Mouse (Mus musculus): ENCODE results near the gene Gpr180. TPM values are rescaled to one million over a fixed set of nuclear protein-coding genes. Genes with fewer than 3 reads are reported as not detected.

Gpr180 gene
- polyA plus RNA-seq, 1 experiment: 3.2 TPM

DNA sequence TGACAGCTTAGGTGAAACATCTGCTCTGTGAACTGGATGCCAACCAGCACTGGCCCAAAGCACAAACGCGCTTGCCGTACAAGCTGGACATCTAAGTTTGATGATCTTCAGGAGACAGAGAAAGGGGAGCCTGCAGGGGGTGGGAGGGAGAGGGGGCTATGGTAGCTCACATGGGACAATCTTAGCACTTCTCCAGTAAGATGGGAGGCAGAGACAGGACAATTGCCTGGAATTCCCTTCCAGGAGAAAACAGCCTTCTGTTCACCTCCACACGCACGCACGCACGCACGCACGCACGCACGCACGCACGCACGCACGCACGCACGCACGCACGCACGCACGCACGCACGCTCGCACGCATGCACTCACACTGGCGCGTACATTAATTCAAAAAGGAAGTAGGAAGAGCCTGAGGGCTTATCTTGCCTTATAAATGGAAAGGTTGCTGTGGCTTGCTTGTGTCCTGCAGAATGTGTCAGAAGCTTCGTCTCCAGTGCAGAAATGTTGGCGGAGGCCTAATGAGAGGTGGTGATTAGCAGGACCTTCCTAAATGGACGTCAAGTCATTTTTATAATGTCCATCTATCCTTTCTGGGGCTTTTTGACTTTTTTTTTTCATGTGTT is 38.2 kb downstream of the Gpr180 start:
- Histone ChIP-seq H3K4me3 (replicated peaks) (no peak overlapping the region), H3K9me3 (peaks cover 3% of the 10 kb centered on the region; the same call in 1 of the 2 replicates), H3K36me3 (replicated peaks; ENCODE audit: low read length) (no peaks in the 10 kb centered on the region), H3K4me1 (peaks cover 14% of the 10 kb centered on the region; the same call in 1 of the 2 replicates), H3K27me3 (replicated peaks) (no peaks in the 10 kb centered on the region)
- no peak for TF ChIP-seq FLI1 (IDR thresholded peaks at IDR 0.05; ENCODE audit: low read length)
- TF ChIP-seq GATA1 (IDR thresholded peaks at IDR 0.05; ENCODE audit: borderline replicate concordance, low read length): no peak

DNA sequence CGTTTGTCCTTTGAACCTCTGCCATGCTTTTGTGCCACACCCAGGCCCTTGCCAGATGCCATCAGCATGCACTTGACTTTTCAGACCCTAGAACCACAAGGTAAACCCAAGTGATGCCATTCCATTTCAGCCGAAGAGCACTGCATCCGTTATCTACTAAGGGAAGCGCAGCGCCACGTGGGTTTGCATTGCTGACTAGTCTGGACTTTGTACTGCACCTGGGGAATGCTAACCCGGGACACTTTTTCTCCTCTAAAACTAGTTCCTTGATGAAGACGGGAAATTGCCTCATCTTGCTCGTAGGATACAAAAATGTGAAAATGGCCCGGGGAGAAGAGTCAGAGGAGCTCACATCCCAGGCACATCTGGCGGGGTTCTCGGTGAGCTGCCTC is 38.7 kb downstream of the Gpr180 start:
- Histone ChIP-seq H3K36me3 (replicated peaks; ENCODE audit: low read length) (no peaks in the 10 kb centered on the region), H3K27me3 (replicated peaks) (no peaks in the 10 kb centered on the region), H3K4me1 (peaks cover 19% of the 10 kb centered on the region), H3K9me3 (peaks cover 3% of the 10 kb centered on the region; the same call in 1 of the 2 replicates), H3K4me3 (replicated peaks) (no peak overlapping the region)
- TF ChIP-seq GATA1 (IDR thresholded peaks at IDR 0.05; ENCODE audit: borderline replicate concordance, low read length): no peak
- no peak for TF ChIP-seq FLI1 (IDR thresholded peaks at IDR 0.05; ENCODE audit: low read length)

DNA sequence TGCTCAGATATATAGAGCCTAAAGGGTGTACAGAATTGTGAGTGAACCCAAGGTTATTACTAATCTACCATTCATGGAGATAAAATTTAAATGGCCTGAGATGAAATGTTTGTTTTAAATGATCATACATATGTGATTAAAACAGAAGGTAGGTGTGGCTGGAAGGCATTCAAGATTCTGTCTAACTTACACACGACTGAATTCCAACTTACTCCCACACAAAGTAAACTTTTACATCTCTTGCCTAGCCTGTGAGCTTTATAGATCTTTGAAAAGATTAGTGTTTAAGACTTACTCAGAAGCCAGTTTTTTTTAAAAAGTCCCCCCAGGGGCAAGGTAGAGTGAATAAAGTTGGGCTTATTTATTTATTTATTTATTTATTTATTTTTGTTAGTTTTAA is 42.3 kb downstream of the Gpr180 start:
- Histone ChIP-seq H3K27me3 (replicated peaks) (peaks cover 8% of the 10 kb centered on the region), H3K4me1 (peaks cover 18% of the 10 kb centered on the region), H3K36me3 (replicated peaks; ENCODE audit: low read length) (no peaks in the 10 kb centered on the region), H3K4me3 (replicated peaks) (no peak overlapping the region), H3K9me3 (peaks cover 3% of the 10 kb centered on the region; the same call in 1 of the 2 replicates)
- TF ChIP-seq FLI1 (IDR thresholded peaks at IDR 0.05; ENCODE audit: low read length): no peak
- no peak for TF ChIP-seq GATA1 (IDR thresholded peaks at IDR 0.05; ENCODE audit: borderline replicate concordance, low read length)

DNA sequence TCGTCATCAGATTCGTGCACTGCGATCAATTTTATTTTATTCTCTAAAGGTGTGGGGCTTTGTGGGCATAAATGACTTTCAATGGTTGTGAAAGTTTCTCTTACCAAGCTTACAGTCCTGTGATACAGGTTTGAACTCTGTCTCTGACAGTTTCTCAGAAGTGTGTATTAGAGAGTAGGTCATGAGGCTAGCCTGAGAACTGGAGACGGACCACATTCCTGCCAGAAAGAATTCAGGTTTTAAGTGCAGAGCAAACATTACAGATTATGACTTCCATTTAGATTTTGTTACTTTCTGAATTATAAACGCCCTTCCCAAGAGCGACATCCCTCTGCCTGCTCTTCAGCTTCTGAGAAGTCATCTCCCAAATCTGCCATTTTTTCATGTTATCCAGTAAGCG is 42.7 kb downstream of the Gpr180 start:
- peaks cover 8% of the 10 kb centered on the region for H3K27me3 ChIP-seq (replicated peaks)
- peaks cover 18% of the 10 kb centered on the region for H3K4me1 ChIP-seq
- TF ChIP-seq GATA1 (IDR thresholded peaks at IDR 0.05; ENCODE audit: borderline replicate concordance, low read length) (no peak), FLI1 (IDR thresholded peaks at IDR 0.05; ENCODE audit: low read length) (no peak)
- H3K4me3 ChIP-seq (replicated peaks): peak overlapping the region; percentile 92
- H3K9me3 ChIP-seq: peaks cover 3% of the 10 kb centered on the region; the same call in 1 of the 2 replicates
- H3K36me3 ChIP-seq (replicated peaks; ENCODE audit: low read length): no peaks in the 10 kb centered on the region

DNA sequence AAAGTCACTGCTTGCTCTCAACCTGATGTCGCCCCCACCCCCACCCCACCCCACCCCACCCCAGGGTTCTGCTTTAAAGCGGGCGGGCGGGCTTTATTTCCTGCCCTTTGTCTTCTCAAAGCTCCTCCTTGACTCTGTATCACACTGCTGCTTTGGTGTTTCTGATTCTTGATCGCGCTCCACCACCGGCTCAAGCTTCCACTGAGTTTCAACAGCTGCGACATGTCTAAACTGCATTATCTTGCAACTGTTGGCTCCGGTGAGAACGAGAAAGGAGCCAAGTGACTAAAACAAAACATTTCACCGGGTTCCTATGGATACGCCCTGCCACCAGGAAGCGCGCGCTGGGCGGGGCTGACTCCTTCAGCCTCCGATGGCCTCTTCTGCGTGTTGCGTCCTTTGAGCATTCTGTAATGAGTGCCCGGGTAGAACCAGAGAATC is 43.2 kb downstream of the Gpr180 start:
- TF ChIP-seq GATA1 (IDR thresholded peaks at IDR 0.05; ENCODE audit: borderline replicate concordance, low read length) (no peak), FLI1 (IDR thresholded peaks at IDR 0.05; ENCODE audit: low read length) (no peak)
- no peaks in the 10 kb centered on the region for H3K36me3 ChIP-seq (replicated peaks; ENCODE audit: low read length)

DNA sequence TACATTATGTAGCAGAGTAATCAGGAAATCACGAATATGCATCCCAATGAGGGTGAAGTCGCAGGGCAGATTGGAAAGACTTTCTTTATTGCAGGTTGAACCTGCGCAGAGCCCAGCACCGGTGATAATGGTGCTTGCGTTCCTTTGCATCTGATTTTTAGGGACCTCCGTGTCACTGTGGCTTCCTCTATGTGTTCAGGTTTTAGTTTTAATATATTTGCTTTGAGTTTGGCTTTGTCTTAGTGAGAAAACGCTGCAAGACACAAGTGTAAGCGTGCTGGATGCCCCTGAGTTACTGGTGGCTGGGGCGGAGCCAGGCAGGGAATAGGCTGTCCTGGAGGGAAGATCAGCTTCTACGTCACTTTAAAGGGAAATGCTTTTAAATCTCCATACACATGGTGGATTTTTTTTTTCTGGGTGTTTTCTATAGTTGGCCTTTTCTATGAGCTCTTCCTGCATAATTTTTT is 43.8 kb downstream of the Gpr180 start:
- Histone ChIP-seq H3K27me3 (replicated peaks) (peaks cover 8% of the 10 kb centered on the region), H3K9me3 (peaks cover 3% of the 10 kb centered on the region; the same call in 1 of the 2 replicates), H3K4me3 (replicated peaks) (peak overlapping the region; percentile 92), H3K4me1 (peaks cover 18% of the 10 kb centered on the region), H3K36me3 (replicated peaks; ENCODE audit: low read length) (no peaks in the 10 kb centered on the region)
- TF ChIP-seq GATA1 (IDR thresholded peaks at IDR 0.05; ENCODE audit: borderline replicate concordance, low read length) (no peak), FLI1 (IDR thresholded peaks at IDR 0.05; ENCODE audit: low read length) (no peak)

More for the DNA sequence above, 43.2 kb downstream of the Gpr180 start:
- Histone ChIP-seq H3K9me3 (peaks cover 3% of the 10 kb centered on the region; the same call in 1 of the 2 replicates), H3K4me3 (replicated peaks) (peak overlapping the region; percentile 92), H3K27me3 (replicated peaks) (peaks cover 8% of the 10 kb centered on the region), H3K4me1 (peaks cover 18% of the 10 kb centered on the region)

- Histone ChIP-seq H3K36me3 (replicated peaks; ENCODE audit: low read length) (no peaks in the 10 kb centered on the region), H3K27me3 (replicated peaks) (peaks cover 13% of the 10 kb centered on the region), H3K9me3 (0 out of 2 replicates have a peak, but pooled peaks cover 3% of the 10 kb centered on the region), H3K4me1 (peaks cover 15% of the 10 kb centered on the region), H3K4me3 (replicated peaks) (no peak overlapping the region)
- TF ChIP-seq GATA1 (IDR thresholded peaks at IDR 0.05; ENCODE audit: borderline replicate concordance, low read length) (no peak), FLI1 (IDR thresholded peaks at IDR 0.05; ENCODE audit: low read length) (no peak)
Measured at GRCm38 (mm10) chr14:118191442-118191841, 54.5 kb downstream of the Gpr180 start.

GRCm38 (mm10) chr14:118193001-118193628 is 56.2 kb downstream of the Gpr180 start:
- TF ChIP-seq FLI1 (IDR thresholded peaks at IDR 0.05; ENCODE audit: low read length) (no peak), GATA1 (IDR thresholded peaks at IDR 0.05; ENCODE audit: borderline replicate concordance, low read length) (no peak)

GRCm38 (mm10) chr14:118193663-118194062 is 56.7 kb downstream of the Gpr180 start:
- 0 out of 2 replicates have a peak, but pooled peaks cover 3% of the 10 kb centered on the region for H3K9me3 ChIP-seq
- peaks cover 6% of the 10 kb centered on the region; the same call in 1 of the 2 replicates for H3K4me1 ChIP-seq
- TF ChIP-seq GATA1 (IDR thresholded peaks at IDR 0.05; ENCODE audit: borderline replicate concordance, low read length) (no peak), FLI1 (IDR thresholded peaks at IDR 0.05; ENCODE audit: low read length) (no peak)
- peaks cover 17% of the 10 kb centered on the region for H3K27me3 ChIP-seq (replicated peaks)
- H3K4me3 ChIP-seq (replicated peaks): no peak overlapping the region
- H3K36me3 ChIP-seq (replicated peaks; ENCODE audit: low read length): no peaks in the 10 kb centered on the region

More at GRCm38 (mm10) chr14:118193001-118193628, 56.2 kb downstream of the Gpr180 start:
- Histone ChIP-seq H3K27me3 (replicated peaks) (peaks cover 17% of the 10 kb centered on the region), H3K4me1 (peaks cover 10% of the 10 kb centered on the region), H3K36me3 (replicated peaks; ENCODE audit: low read length) (no peaks in the 10 kb centered on the region), H3K9me3 (0 out of 2 replicates have a peak, but pooled peaks cover 3% of the 10 kb centered on the region), H3K4me3 (replicated peaks) (no peak overlapping the region)
